Mouse (Mus musculus): ENCODE data around the gene Pla2g5.

DNA sequence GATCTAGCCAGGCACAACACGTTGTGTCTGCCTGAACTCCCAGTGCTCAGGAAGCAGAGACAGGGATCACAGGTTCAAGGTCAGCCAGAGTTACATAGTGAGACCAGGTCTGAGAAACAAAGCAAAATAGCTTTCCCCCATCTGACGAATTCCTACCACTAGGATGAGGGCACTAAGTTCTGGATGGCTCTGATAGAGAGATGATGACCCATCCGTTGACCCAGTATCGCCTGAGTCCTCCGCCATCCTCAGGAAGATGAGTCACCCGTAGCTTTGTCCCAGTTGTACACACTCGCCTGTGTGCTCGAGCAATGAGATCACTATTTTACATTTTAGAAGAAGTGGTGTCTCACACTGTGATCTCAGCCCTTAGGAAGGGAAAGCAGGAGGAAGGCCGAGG lies 101.0 kb downstream of the Pla2g5 start:
- no peak for TF ChIP-seq CTCF (IDR thresholded peaks at IDR 0.05)
- TF ChIP-seq EP300 (IDR thresholded peaks at IDR 0.05): no peak

Measured in lung, postnatal 0 days (tissue).